Mouse (Mus musculus): ENCODE results near the gene Grm4.

DNA sequence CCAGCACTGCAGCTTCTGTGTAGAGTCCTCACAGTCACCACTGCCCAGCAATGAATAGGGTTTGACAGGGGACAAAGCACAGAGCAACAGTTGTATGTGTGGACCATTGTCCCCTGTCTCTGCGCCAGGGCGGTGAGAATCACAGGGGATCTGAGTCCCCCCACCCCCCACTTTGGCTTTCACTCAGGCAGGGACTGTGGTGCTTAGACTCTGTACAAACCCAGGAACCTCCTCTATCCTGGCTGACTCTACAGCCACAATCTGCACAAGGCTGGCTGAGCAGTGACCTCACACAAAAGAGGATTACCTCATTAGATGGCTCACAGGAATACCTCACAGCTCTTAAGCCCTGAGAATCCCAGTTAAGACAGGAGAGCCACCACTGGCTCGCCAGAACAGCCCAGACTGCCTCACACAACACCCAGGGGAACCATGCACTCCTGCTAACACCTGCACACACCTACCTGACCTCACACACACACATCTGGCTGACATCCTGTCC is 88.0 kb downstream of the Grm4 start:
- no peak for TF ChIP-seq CTCF (IDR thresholded peaks at IDR 0.05; ENCODE audit: insufficient read depth, low read length)
- no peak for TF ChIP-seq POLR2A (IDR thresholded peaks at IDR 0.05; ENCODE audit: borderline replicate concordance, extremely low read depth, low read depth, low read length)

Data from lung, adult 2 months (tissue).